Mouse (Mus musculus) granulocyte monocyte progenitor cell, adult 5-6 weeks (primary cell): ENCODE measurements at regions not wholly inside any gene's neighbourhood (a gene's known extent, or its start where the extent isn't known, plus 50 kb on each side); places are given as distances from the start of the nearest gene placed in this dataset.

Experiments used
- ATAC-seq: replicated peaks from 2 replicates; pipeline ENCODE4 v1.8.0; 2016; ENCODE audit warnings: mild to moderate bottlenecking, moderate TSS enrichment, inconsistent platforms; ENCODE audit not compliant: poor library complexity, severe bottlenecking

DNA sequence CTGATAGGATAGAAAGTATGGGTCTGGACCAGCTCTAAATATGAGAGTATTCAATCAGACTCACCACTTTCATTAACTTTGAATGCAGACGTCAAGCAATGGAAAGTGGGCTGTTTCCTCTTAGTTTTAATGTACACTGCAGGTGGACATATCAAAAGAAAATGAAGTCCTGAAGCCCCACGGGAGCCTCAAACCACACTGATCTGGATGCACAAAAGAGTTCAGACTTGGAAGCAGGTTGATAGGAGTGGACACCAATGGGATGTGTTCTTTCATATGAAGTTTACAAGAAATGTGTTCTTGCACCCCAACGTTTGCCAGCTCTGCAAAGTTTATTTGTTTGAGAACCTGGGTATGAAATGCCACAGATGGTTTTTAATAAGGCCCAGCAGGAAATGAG, 141.0 kb downstream of the Spata18 start:
- ATAC-seq, result no peak

DNA sequence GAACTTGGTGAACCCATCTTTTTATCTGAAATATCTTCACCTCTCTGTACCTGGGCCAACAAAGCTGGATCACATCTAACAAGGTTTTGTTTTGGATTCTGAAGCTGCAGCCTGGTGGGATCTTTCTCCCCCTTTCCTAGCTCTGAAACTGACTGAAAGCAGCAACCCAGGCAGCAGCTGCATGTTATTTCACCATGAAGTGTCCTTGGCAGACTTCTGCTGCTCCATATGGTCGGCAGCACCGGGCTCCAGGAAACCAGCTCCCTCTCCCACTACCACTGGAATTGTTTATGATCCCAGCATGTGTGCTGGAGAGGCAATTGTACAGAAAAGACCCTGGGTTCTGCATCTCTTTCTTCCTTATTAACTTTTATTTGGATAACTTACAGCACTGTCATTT, 145.0 kb downstream of the Spata18 start:
- no peak for ATAC-seq

DNA sequence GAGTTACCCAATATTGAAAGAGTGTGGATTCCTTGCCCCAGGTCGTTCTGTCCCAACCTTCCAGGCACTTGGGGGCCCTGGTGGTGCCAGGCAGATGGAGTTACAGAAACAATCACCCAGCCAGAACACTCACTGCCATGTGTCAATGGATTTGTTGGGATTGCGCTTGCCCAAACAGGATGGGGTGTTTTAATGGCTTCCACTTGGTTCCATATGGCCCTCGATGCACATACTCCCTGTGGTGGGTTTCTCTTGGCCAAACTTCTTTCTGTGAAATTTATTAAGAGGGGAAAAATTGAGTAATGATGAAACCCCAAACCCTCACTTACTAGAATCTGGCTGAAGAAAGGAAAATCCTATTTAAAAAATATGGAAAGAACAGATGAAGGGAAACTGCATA, 146.8 kb downstream of the Spata18 start:
- no peak for ATAC-seq

DNA sequence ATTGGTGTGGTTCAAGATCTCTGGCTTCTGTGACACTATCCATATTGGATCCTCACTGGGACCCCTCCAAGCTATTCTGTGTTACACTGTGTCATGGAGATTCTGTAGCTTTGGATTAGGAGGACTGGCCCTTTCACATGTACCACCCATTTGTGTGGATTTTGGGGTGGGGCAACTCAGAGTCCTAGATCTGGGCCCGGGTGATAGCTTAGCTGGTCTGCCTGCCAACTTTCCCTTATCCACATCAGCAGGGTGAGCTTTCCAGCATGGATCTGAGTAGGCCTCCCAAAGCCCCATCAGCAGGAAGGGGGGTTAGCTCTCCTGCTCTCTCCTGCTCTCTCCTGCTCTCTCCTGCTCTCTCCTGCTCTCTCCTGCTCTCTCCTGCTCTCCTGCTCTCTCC, 152.3 kb downstream of the Spata18 start:
- ATAC-seq, result no peak

DNA sequence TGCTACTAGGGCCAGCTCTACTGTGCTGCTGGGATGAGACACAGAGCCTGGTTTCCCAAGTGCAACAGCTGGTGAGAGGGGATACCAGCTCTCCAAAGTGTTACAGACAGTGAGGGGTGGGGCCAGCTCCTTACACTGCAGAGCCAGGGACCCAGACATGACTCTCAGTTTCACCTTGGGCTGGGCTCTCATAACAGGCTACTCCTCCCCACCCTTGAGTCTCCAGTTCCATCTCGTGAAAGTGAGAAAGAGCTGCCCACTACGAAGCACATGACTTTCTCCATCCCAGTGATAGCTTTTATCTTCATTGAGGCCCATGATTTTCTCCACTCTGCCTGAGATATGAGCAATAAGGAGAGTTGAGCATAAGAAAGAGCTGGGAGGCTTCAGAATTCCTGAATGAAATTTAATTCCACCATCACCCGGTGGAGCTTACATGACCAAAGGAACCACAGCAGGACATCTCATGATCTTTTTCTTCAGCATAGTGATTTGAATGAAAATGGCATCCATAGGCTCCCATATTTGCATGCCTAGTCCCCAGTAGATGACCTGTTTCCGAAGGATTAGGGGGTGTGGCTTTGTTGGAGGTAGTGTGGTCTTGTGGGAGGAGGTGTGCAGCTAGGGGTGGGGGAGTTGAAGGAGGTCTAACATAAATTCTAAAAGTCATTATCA, 153.5 kb downstream of the Spata18 start:
- ATAC-seq, result no peak

DNA sequence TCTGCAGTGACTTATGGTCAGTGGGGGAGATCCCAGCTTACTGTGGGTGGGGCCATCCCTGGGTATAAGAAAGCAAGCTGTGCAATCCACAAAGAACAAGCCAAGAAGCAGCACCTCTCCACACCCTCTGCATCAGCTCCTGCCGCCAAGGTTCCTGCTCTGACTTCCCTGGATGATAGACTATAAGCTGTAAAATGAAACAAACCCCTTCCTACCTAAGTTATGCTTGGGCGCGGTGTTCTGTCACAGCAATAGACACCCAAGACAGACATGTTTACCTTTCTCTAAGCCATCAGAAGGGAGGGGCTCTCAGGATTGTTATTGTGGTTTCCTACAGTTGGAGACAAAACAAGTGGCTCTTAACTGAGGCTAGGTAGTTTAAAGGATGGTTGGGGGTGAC, 159.5 kb downstream of the Spata18 start:
- no peak for ATAC-seq

DNA sequence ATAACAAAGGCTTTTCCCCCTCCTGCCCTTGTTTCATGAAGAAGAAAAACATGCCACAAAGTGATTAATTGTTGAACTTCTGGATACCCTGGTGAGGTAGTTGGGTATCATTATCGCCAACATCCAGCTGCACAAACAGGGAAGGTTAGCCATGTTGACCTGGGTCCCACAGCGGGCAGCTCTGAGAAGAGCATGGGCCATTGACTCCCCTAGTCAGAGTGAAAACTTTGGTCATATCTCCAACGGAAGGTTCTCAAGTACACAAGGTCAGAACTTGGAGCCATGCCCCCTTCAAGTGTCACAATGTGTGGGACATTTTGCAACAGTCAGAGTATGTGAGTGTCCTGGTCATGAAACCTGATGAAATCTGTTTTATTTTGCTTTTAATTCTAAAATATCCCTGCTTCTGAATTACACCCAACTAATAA, 159.9 kb downstream of the Spata18 start:
- ATAC-seq, result no peak

DNA sequence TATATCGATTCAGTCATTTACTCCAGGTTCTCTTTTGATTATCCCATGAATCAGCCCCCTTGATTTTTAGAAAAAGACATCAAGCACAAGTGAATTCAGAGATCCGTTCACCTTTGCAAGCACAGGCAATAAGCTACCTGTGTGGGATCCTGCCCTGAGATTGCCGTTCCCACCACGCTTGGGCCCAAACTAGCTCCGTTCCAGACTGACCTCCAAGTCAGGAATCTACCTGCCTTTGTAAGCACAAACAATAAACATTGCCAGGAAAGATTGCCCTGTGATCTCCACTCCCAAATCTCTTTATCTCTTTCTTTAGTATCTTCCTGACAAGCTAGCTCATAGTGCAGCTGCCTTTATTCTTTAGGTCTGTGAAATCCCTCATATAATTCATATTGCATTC, 164.6 kb downstream of the Spata18 start:
- no peak for ATAC-seq

DNA sequence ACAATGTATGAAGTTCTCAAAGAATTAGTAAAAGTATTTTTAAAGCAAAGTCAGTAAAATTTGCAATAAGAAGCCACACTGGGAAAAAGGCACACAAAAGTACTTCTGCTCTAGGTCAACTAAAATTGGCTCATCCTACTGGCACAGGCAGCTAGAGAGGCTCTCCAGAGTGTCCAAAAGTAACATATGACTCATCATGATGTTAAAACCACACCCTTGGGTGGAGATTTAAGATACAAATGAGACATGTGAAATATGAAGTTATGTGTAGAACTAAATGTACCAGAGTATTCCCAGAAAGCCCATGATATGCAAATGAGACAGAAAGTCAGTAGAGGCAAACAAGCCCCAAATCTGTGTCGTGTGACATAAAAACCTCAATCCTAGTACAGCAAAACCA, 166.0 kb downstream of the Spata18 start:
- ATAC-seq, result no peak

DNA sequence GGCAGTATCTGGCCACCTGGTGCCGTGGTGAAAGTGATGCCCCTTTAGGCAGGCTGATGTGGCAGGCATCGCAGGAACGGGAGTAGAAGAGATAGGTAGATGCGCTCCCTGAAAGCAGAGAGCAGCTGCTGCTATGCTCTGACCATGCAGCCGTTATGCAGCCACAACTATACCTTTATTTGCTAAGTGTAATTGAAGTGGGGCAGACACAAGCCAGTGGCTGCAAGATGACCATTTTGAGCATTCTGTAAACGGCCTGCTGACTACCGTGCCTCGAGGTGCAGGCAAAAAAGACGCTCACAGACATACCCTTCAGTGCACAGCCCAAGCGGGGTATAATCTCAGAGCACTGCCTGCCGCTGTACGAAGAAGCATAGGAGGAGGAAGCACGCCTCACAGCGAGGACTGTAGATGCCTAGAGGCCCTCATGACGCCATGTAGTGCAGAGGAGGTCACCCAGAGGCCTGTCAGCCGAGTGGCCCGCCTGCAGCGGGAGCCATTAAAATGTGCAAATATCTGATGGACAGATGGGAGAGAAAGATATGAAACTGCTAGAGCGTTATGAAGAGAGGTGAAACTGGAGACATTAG, 170.9 kb downstream of the Spata18 start:
- ATAC-seq, result no peak

DNA sequence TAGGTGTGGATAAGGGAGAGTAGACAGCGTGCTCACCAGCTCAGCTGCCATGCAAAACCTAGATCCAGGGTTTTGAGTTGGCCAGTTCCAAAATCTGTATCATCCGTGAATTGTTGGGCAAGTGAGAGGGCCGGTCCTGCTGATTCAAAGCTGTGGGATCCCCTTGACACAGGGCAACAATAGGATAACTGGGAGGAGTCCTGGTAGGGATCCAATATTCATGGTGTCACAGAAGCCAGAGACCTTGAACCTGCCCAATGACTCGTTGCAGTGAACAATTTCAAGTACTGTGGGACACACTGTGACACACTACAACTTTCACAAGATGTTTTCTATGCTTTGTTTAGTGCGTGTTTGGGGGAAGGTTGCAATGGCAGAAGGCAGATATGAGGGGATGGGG, 172.2 kb downstream of the Spata18 start:
- no peak for ATAC-seq

DNA sequence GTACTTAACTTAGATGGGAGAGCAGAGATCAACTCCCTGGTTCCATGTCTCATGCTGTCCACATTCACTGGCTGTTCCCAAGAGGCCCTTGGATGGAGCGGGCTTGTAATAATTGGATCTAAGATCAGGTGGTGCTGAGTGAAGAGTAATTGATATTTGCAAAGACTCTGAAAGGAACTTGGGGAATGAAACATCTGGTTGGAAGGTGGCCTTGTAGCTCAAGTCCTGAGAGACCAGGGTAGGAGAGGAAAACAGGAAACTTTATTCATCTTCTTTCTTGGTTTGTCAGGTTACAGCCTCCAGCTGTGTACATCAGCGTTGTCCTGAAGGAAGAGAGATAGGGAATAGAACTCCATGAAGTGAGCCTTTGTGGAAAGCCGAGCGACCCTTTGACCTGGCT, 175.8 kb downstream of the Spata18 start:
- no peak for ATAC-seq

DNA sequence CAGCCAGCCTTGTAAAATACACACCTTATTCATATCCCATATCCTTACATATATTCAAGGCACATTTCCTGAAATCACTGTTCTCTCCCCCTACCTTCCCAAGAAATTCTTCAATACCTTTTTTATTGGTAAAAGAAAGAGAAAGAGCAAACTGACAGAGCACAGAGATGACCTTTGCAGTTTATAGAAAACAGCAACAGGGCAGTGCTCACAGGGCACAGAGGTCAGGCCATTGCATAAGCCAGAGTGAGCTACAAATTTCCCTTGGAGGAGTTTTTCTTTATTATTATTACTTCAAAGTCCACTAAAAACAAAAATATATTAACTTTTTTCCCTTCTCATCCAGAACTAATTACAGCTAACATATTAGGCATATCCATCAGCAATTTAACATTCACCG, 182.5 kb downstream of the Spata18 start:
- no peak for ATAC-seq

DNA sequence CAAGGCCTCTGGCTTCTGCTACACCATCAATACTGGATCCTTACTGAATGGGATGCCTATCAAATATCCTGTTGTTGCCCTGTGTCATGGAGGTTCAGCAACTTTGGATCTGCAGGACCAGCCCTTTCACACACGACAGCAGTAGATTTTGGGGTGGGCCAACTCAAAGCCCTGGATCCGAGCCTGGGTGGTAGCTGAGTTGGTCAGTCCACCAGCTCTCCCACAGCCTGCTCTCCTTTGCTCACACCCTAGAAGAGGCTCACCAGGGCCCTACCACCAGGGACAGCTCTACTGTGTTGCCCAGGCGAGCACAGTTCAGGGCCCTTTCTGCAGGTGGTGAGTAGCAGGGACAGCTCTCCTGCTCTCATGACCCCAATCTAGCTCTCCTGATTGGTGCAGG, 192.6 kb downstream of the Spata18 start:
- ATAC-seq, result no peak

DNA sequence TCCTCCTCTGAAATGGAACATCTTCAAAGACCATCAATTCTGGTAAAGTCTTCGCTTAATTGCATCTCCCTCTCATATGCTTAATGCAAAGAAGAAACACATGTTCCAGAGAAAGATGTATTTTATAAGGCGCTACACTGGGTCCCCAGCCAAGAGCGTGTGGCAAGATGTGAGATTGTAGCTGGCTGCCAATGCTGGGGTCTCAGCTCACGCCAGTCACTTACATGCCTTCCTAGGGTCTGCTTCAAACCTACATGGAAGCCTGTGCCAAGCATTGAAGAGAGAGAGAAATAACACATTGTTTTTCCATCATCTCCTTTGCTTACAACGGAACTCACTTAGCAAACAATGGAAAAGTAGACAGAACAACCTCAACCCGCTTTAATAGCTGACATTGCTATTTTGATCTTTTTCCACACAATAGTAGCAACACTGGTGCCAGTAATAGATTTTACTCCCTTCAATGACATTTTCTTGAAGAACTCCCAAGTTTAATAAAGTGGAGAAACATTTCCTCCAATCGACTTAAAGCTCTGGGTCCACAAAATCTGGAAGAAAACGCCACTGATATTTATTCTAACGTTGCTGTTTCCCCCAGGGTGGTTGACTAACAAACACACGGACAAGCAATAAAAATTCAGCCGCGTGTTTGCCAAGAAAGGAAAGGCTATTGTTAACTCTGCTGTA, 195.1 kb downstream of the Spata18 start:
- ATAC-seq, result no peak

DNA sequence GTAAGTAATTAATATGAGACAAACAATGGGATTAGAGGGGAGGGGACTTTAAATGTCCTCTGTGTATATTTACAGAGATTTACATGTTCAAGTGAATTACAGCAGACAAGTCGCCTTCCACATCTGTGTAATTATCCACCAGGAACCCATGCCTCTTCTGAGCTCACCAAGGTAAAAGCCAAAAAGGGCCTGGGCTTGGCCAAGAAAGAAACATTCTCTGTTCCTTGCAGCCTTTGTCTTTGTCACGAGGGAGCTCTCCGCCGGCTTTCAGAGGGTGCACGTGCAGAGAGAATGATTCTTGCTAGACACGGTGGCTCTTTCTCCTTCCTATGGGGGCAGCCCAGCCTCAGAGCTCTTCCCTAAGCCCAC, 195.6 kb downstream of the Spata18 start:
- no peak for ATAC-seq

DNA sequence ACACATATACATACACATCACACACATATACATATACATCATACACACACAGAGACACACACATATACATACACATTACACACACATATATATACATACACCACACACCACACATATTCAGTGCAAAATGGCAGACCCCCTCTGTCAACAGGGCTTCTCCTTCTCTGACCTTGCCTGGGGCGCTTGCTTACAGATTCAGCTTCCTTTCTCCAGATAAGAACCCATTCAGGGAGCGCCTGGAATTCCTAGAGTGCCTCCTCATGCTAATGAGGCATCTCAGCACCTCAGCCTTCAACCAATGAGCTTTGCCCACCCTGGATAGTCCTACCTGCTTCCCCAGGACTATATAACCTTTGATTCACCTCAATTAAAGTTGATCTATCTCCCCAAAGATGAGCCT, 200.3 kb downstream of the Spata18 start:
- no peak for ATAC-seq

DNA sequence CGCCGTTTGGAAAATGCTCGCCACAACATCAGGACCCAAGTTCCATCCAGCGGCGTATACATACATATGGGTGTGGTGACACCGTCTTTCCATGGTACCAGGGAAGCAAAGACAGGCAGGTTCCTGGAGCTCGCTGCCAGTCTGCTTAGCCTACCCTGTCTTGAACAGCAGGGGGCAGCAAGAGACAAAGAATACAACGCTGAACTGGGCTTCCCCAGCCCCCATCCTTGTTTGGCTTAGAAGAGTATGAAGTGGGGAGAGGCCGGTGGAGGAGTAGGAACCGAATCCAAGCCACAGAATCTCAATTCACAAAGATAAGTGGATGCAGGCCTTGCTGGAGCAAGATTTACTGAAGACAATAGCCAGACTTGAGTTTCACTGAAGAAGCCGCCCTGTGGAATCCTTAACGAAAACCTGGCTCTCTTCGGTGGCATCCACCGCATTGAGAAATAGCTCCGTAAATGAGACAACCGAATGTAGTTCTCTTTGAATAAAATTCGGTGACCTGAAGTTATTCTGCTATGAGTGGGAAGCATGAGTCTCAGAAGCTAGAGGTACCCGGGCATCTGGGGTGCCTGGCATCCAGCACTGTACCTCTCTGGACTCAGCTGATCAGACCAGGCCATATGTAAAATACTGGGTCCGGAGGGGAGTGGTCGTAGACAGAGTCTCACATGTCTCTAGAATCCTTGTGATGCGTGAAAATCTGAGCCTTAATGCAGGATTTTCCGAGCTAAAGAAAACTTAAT, 203.0 kb downstream of the Spata18 start:
- peak; percentile 82 for ATAC-seq

DNA sequence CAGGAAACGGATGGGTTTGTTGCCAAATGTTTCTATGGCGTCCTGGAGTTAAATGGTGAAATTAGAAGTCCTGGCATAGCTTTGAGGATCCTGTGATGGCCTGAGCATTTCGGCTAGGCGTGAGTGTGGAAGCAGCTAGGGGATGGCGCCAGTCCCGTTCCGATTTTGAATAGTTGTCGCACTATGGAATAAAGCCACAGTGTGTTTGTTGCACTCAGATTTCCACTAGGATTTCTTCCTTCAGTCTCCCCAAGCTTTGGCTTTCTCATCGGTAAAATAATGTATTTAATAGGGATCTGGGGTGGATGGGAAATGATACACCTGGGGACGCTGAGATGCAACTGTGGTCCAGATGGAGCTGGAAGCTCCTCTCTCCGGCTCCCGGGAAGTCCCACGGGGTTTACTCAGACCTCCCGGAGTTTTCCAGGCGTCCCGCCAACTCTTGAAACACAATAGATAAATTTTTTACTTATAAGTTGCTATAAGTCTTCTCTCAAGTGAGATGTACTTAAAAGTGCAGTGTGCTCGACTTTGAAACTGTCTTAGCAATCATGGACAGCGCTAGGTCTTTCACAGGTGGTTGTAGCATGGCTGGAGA, 203.7 kb downstream of the Spata18 start:
- no peak for ATAC-seq

DNA sequence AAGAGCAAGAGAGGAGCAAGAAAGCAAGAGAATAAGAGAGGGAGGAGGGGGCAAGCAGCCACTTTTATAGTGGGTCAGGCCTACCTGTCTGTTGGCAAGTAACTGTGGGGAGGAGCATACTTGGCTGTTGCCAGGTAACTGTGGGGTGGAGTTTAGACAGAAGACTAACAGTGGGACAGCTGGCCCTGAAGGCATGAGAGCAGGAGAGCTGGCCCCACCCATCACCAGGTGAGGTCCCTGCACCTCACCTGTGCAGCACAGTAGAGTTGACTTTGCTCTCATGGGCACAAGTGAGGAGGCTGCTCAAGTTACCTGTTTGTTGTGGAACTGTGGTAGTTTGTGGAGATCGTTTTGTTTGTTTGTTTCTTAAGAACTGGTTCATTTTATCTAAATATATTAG, 208.1 kb downstream of the Spata18 start:
- ATAC-seq, result no peak
